26 mouse cellular contexts compared by ENCODE assay signal in genomic region chr1:118699961-118700360, GRCm38 (mm10).
"Had no signal": no experiment of that assay in that cellular context is flagged by ENCODE, and none has a peak within 500 bp of the region (broad histone marks: within the 10 kb centered on the region; RNA-seq: fewer than 3 reads in every experiment).

No protein-coding gene starts in this region.

- H3K4me1 ChIP-seq: embryonic facial prominence, embryonic 12.5 days; embryonic facial prominence, embryonic 13.5 days; embryonic facial prominence, embryonic 15.5 days; forebrain, embryonic 10.5 days; forebrain, embryonic 12.5 days; forebrain, embryonic 13.5 days; forebrain, embryonic 15.5 days had no signal

- H3K27ac ChIP-seq: embryonic facial prominence, embryonic 10.5 days; embryonic facial prominence, embryonic 12.5 days; embryonic facial prominence, embryonic 13.5 days; embryonic facial prominence, embryonic 15.5 days; forebrain, embryonic 10.5 days; forebrain, embryonic 12.5 days; forebrain, embryonic 13.5 days; forebrain, embryonic 15.5 days; gastrocnemius, adult 2 months; heart, adult 2 months had no signal

- H3K9ac ChIP-seq: embryonic facial prominence, embryonic 12.5 days; embryonic facial prominence, embryonic 13.5 days; embryonic facial prominence, embryonic 15.5 days; forebrain, embryonic 12.5 days; forebrain, embryonic 13.5 days; forebrain, embryonic 15.5 days; forebrain, postnatal 0 days had no signal

- H3K4me2 ChIP-seq: embryonic facial prominence, embryonic 12.5 days; embryonic facial prominence, embryonic 13.5 days; embryonic facial prominence, embryonic 15.5 days; forebrain, embryonic 12.5 days; forebrain, embryonic 13.5 days; forebrain, embryonic 15.5 days had no signal

- H3K9me3 ChIP-seq: embryonic facial prominence, embryonic 10.5 days; embryonic facial prominence, embryonic 12.5 days; embryonic facial prominence, embryonic 13.5 days; embryonic facial prominence, embryonic 15.5 days; forebrain, embryonic 10.5 days; forebrain, embryonic 12.5 days; forebrain, embryonic 13.5 days; forebrain, embryonic 15.5 days had no signal

- DNase-seq: cerebellum, adult 9-10 months; cerebellum, adult 9-11 months; cerebellum, postnatal 10 days; cerebellum, postnatal 14 days; cerebellum, postnatal 25 days; cerebellum, postnatal 36 days; embryo, embryonic 11 days; forebrain, postnatal 0 days; gastrocnemius, adult 2 months; gastrocnemius, postnatal 10 days; gastrocnemius, postnatal 14 days; gastrocnemius, postnatal 25 days; gastrocnemius, postnatal 36 days; heart, adult 11 months; heart, adult 2 months had no signal

- H3K4me3 ChIP-seq: embryonic facial prominence, embryonic 10.5 days; embryonic facial prominence, embryonic 12.5 days; embryonic facial prominence, embryonic 13.5 days; embryonic facial prominence, embryonic 15.5 days; erythroblast, embryonic 14.5 days; forebrain, embryonic 10.5 days; forebrain, embryonic 12.5 days; forebrain, embryonic 13.5 days; forebrain, embryonic 15.5 days; gastrocnemius, adult 2 months; heart, adult 2 months had no signal

- H3K36me3 ChIP-seq: embryonic facial prominence, embryonic 10.5 days; embryonic facial prominence, embryonic 12.5 days; embryonic facial prominence, embryonic 13.5 days; embryonic facial prominence, embryonic 15.5 days; forebrain, embryonic 10.5 days; forebrain, embryonic 12.5 days; forebrain, embryonic 15.5 days had no signal

- H3K27me3 ChIP-seq: embryonic facial prominence, embryonic 12.5 days; embryonic facial prominence, embryonic 13.5 days; embryonic facial prominence, embryonic 15.5 days; forebrain, embryonic 12.5 days; forebrain, embryonic 13.5 days; forebrain, embryonic 15.5 days had no signal

- ATAC-seq: forebrain, embryonic 13.5 days; forebrain, embryonic 14.5 days; forebrain, embryonic 15.5 days; forebrain, embryonic 16.5 days; forebrain, postnatal 0 days had no signal
